In the genomic region with DNA sequence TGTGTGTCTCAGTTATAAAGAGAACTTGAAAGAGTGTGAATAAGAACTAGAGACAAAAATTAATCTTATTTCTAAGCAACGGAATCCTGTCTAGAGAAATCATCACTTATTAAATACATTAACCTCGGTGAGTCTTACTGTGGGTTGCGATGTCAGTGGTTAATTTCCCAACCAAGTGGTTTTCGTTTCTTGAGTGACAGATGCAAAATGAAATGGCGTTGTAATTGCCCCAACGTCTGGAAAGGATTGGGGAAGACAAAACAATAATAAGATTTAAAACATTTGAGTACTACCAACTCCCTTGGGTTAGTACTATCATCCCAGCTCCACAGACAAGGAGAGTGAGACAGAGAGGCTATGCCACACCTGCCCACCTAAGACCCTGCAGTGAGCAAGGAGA, we compare ENCODE assay signal across 16 mouse cellular contexts.
"Had no signal": no experiment of that assay in that cellular context is flagged by ENCODE, and none has a peak within 500 bp of the region (broad histone marks: within the 10 kb centered on the region; RNA-seq: fewer than 3 reads in every experiment).

No protein-coding gene starts in this region.

- H3K9me3 ChIP-seq: liver, embryonic 12.5 days; midbrain, embryonic 12.5 days; neural tube, embryonic 12.5 days had no signal

- H3K27ac ChIP-seq: liver, embryonic 12.5 days; liver, embryonic 14.5 days; macrophage; midbrain, embryonic 12.5 days; neural tube, embryonic 12.5 days had no signal

- H3K36me3 ChIP-seq: liver, embryonic 12.5 days; midbrain, embryonic 12.5 days; neural tube, embryonic 12.5 days had no signal

- H3K4me2 ChIP-seq: liver, embryonic 12.5 days; lung, embryonic 14.5 days; midbrain, embryonic 12.5 days; neural tube, embryonic 12.5 days had no signal

- H3K4me3 ChIP-seq: liver, embryonic 12.5 days; megakaryocyte, embryonic 14.5 days; midbrain, embryonic 12.5 days; neural tube, embryonic 12.5 days had no signal

- H3K27me3 ChIP-seq: liver, embryonic 12.5 days; midbrain, embryonic 12.5 days; neural tube, embryonic 12.5 days had no signal

- DNase-seq: lung, adult 18-20 months; lung, embryonic 14.5 days; lung, postnatal 10 days; midbrain, embryonic 14.5 days; right cerebral cortex, postnatal 25 days; right cerebral cortex, postnatal 4 days; spleen, adult 18-20 months; thymus, adult 2 months; thymus, postnatal 25 days; thymus, postnatal 4 days had no signal

- H3K9ac ChIP-seq: liver, embryonic 12.5 days; liver, embryonic 14.5 days; lung, embryonic 14.5 days; midbrain, embryonic 12.5 days; neural tube, embryonic 12.5 days had no signal

- H3K4me1 ChIP-seq: liver, embryonic 12.5 days; megakaryocyte, embryonic 14.5 days had no signal

- ATAC-seq: liver, embryonic 12.5 days had no signal
